Mouse (Mus musculus) activated CD4-positive, CD25-positive, alpha-beta regulatory T cell, adult 4 months (primary cell): ENCODE measurements around the gene Chka. TPM values are rescaled to one million over a fixed set of nuclear protein-coding genes. Genes with fewer than 3 reads are reported as not detected.

Experiments
- ATAC-seq: one replicate; pipeline ENCODE4 v1.8.0; 2017
- polyA plus RNA-seq, 2 experiments: library from polyadenylated mRNA; unstranded; fragments of 100-300 nt; shearing (Covaris generic); gene quantifications; one replicate each; pipeline ENCODE4 v1.2.1; 2017

Chka gene
- 1 to 10 TPM; 3.0 to 3.2 TPM for polyA plus RNA-seq

DNA sequence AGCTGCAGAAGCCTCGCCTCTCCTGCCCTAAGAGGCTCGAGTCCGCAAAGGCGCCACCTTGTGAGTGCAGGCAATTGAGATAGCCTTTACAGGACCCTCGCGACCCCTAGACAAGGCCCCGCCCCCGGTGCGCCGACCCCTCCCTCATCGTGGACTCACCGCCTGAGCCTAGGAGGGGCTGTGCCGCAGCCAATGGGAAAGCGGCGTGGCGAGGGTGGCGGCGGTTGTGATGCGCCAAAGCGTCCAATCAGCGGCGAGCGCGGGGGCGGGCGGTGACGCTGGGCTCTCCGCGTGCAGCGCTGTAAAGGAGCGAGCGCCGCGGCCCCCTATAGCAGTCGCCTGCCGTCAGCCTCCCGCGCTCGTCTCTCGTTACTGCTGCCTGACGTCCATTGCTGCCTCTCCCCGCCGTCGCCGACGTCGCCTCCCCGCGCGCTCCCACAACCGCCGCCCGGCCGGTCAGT lies at the start of gene Chka:
TSS of gene Chka (plus strand) at position 272 of the 461 bp plus-strand sequence.
- peak; percentile 98 for ATAC-seq

DNA sequence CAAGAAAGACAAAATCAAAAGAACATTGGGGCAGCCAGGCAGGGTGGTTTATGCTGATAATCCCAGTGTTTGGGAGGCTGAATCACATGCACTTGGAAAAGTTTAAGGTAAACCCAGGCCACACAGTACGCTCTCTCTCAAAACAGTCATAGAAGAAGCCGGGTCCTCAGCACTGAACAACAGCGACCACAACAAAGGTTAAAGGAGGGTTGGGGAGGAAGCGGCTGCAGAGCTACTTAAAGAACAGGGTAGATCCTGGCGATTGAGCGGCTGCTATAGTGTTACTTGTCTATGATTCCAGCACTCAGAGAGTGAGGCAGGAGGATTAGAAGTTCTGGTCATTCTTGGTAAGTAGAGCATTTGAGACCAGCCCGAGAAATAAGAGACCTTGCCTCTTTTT lies 46.0 kb upstream of the Chka start:
- ATAC-seq, result peak; percentile 54

DNA sequence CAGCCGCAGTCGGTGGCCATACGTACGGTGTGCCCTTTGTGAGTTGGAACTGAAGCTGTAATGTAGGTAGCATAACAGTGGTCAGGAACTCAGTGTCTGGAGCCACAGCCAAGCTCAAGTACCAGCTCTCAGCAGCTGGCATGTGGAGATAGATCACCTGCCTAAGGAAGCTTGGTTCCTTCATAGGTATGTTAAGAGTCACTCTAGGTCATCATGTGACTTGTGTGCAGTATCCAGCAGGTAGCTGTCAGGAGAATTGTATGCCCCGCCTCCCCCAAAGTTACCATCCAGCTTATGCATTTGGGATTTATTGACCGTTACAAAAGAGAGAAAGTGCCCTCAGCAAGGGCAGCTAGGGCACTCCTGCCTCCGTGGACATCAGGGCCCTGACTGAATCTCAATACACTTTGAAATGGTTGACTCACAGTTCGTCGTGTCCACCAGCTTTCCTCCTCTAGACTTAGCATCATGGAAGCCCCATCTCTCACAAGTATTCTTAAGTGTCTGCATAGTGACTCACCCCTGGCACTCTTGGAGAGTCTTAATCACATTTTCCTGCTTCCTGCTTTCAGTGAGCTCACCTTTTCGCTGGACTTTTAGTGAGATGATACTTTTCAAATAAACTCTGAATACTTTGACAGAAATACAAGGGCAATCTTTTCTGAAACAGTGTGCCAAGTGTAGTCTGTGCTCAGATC lies 40.9 kb upstream of the Chka start:
- ATAC-seq, result no peak

DNA sequence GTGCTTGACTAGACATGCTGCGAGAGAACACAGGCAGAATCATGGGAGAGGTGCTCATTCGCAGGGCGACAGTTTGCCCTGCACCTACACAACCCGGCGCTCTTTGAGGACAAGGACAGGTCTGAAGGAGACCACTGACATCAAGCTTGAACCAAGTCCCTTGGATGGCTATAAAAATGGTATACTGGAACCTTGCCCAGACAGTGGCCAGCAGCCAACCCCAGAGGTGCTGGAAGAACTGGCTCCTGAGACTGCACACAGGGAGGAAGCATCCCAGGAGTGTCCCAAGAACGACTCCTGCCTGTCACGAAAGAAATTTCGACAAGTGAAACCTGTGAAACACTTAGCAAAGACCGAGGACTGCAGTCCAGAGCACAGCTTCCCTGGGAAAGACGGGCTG lies 37.1 kb upstream of the Chka start:
- no peak for ATAC-seq

DNA sequence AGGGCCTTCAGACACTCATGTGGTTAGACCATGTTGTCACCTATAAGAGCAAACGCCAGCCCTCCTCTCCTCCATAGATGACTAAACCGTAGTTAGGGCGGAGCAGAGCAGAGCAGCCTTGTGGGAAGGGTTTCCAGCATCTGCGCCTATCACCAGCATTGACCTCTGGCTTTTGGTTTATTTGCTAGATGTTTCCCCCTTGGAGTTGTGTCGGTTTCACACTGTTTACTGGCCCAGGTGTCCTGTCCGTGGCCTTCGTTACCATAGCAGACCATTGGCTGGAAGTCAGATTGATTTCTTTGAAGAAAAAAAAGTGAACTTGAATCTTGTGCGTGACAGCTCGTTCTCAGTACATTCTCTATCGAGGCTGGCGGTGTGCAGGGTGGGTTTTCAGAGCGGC lies 35.7 kb upstream of the Chka start:
- ATAC-seq, result no peak

DNA sequence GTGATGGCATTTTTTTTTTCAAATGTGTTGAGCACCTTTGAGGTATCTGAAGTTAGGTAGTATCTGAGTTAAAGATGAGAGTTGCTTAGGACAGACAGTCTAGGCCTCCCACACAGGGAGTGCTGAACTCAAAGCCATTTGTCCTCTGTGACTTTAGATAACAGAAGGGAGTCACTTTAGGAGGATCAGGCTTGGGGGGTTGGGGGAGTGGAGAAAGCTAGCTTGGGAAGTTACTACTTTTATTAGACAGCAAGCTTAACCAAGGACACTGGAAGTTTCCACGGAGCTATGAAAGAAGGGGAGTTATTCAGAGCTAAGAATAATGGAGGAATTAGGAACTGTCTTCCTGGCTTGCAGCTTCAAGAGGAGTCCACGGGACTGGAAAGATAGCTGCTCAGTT lies 32.5 kb upstream of the Chka start:
- ATAC-seq, result no peak

DNA sequence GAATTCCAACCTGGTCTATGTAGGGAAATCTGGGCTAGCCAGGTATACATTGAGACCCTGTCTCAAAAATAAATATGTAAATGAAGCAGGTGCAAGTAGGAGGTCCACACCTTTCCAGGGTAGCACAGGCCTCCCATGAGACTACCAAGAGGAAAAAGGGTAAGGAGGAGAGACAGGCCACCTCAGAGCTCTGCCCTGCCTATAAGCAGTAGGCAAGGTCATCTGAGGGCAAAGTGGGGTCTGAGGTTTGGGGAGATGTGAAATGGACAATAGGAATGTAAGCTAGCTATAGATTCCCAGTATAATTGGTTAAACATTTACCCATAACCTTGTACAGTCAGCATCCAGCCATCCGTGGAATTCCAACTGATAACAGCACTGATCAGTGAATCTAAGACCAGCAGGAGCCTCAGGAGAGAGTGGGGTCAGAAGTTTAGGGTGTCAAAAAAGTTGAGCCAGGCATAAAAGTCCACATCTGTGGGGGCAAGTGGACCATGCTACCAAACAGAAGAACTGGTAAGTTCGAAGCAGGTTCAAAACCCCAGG lies 31.6 kb upstream of the Chka start:
- no peak for ATAC-seq

DNA sequence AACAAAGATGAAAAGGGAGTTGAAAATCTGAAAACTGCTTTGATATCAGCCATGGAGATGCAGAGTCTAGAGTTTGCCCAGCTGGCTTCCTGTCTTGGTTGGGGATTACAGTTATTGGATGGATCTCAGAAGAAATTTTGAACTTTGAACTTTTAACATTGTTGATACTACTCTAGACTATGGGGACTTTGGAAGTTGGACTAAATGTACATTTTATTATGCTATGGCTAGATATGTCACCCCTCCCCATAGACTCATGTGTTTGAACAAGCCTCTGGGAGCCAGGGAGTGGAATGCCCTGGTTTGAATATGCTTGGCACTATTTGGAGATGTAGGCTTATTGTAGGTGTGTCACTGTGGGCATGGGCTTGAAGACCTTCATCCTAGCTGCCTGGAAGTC lies 26.5 kb upstream of the Chka start:
- no peak for ATAC-seq

DNA sequence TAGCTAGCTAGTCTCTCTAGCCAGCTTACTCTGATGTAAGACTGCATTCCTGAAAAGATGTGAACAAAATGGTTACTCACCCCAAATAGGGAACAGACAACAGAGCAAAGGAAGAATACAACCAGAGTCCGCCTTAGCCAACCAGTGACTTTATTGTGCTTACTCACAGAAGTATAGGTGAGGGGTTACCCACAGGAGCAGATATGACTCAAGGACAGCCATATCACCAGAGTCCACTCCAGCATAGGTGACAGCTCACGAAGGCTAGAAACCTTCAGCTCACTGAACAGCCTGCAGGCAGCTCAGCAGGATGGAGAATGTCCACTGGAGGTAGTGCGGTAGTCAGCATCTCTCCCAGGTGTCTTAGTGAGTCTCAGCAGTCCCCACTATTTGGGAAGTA lies 21.7 kb upstream of the Chka start:
- ATAC-seq, result no peak

DNA sequence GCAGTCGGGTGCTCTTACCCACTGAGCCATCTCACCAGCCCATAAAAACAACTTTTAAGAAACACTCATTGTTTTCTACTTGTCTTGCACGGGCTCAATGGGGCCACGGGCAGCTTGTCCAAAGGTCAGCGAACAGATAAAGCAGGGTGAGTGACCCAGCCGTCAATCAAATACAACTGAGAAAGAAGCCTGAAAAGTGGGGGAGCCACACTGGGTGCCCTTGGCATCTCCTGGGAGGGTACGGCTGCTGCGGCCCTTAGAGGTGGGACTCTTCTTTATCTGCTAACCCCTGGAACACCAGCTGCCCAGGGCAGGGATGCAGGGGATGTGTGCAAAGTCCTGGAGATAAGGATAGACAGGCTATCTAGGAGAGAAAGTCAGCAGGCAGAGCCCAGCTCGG lies 19.9 kb upstream of the Chka start:
- no peak for ATAC-seq

DNA sequence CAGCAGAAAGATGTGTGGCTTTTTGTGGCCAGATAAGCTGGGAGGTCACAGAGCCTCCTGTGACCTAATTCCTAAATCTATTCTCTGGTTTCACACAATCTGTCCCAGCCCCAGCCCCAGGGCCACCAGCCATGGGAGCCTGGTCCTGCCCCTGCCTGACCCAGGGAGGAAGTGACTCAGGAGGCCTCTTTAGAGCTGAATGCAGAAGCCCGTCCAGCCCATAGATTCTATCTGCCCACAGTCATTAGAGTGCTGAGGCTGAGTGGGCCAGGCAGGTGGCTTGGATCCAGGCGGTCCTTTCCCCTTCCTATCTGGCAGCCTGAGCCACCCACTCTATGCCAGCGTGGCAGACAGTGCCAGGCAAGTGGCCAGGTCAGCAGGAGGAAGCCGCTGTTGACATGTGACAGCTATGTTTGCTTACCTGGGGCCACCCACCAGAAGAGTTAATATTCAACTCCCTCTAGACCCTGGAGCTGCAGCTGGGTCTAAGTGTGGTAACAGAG lies 18.7 kb upstream of the Chka start:
- no peak for ATAC-seq

DNA sequence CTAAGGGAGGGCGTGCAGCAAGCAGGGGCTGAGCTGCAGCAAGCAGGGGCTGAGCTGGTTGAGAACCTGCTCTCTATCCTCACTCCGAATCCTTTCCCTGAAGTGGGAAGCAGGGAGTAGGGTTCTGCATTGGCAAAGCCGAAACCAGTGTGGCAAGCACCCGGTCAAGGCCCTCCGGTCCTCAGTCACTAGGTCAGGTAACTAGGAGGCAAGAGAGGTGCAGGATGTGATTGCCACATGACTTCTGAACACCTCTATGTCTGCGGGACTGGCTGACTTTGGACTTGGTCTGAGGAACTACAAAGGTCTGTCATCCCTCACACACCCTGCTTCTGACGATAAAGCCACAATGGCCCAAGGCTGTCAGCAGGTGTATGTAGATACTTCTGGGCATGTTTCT lies 17.3 kb upstream of the Chka start:
- ATAC-seq, result no peak

DNA sequence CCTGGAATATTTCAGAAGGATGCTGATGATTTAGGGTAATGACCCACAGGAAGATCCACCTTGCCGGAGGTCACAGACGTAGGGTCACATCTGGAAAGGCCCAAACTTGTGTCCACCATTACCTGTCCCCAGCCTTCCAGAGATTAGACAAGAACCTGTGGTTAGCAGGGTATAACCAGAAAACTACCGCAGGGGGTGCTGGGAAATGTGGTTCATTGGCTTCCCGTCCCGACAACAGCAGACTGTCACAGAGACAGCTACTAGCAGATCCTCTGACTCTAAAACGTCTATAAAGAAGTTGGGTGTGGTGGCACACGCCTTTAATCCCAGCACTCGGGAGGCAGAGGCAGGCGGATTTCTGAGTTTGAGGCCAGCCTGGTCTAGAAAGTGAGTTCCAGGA lies 14.8 kb upstream of the Chka start:
- no peak for ATAC-seq

DNA sequence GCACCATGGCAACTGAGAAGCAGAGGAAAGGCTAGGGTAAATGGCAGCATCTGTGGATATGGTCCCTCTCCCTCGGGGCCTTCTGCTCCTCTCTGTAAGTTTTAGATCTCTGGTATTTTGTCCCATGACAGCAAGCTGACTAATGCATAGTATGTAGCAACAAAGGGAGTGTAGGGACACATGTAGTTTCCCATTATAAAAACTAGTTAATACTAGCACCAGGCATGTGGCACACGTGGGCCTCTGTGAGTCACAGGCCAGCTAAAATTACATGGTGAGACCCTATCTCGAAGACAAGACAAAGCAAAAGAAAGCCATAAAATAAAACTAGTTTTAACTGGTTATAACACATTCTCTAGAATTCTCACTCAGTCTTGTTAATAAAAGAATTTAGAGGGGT lies 12.6 kb upstream of the Chka start:
- no peak for ATAC-seq

DNA sequence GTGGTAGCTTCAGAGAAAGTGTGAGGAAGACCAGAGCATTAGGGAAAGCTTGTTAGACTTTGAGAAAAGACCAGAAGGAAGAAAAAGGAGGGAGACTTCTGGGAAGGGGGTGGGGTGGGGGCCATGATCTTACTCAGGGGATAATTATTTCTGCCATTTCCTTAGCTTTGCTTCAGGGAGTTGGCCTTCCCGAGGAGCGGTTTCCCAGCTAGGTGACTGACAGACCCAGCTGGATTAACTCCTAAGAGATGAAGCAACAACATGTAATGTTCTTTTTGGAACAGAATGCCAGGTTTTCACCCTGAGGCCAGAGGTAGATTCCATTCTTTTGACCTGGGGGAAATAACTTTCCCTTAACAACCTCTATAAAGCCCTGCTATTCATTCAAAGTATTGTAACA lies 11.9 kb upstream of the Chka start:
- no peak for ATAC-seq

DNA sequence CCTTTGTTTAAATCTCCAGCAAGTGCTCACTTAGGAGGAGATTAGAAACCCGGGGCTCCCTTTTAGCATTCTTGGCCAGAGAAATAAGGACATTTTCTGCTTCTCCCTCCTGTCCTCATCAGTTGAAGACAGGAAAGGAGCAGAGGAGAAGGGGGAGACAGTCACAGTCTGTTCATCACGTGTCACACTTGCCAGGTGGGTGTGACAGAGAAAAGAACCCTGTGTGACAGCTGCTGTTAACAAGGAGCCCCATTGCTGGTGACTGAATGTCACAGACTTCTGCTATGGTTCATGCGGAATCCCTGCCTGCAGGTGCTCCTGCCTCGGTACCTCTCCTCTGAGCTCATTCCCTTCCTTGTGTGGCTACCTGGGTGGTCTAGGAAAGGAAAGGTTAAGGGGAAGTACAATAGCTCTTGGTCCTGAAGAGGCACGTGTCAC lies 11.3 kb upstream of the Chka start:
- no peak for ATAC-seq

DNA sequence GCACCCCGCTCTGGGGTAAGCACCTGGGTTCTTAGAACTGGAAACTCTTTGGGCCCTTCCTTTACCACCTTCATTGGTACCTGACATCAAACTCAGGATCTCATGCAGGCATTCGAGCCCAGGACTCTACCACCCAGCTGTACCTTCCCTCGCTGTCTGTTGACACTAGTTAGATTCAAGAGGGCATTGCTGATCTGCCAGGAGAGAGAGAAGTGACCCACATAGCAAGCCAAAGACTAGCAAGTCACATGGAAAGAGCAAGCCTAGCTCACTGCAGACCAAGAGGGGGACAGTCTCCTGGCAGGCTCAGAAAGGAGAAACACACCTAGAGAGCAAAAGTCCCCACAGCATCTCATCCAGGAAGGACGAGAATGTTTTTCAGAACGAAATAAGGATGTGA lies 10.9 kb upstream of the Chka start:
- no peak for ATAC-seq

DNA sequence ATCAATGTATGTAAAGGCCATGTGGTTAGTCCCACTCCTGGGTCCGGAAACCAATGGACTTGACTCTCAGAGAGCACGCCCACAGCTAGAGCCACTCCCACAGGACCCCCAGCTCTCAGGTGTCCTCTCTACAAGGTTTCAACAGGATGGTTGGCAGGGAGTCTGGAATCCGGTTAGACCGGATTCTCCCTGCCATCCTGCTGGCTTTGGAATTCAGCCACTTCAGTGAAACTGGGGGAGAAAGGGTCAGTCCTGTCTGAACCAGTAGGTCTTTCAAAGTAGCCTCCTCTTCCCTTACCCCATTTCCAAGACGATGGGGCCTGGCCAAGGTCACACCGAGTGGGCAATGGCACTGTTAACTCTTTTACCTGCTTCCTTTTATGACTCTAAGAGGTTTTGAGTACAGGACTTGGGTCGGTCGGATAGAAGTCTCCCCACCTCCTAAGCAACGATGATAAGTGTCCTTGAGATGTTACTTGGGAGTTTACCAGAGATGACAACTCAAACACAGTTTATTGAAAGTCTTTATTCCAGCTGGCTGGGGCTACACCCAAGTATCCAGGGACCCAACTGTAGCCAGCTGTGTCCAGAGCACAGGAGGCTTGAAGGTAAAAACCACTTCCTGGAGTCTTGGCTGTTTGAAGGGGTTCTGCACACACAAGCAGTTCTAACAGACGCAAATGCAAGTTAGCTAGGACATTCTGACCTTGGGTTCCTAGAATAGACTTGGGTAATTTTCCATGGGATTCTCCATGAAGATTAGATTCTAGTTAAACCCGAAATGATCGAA lies 9.0 kb upstream of the Chka start:
- ATAC-seq, result no peak

DNA sequence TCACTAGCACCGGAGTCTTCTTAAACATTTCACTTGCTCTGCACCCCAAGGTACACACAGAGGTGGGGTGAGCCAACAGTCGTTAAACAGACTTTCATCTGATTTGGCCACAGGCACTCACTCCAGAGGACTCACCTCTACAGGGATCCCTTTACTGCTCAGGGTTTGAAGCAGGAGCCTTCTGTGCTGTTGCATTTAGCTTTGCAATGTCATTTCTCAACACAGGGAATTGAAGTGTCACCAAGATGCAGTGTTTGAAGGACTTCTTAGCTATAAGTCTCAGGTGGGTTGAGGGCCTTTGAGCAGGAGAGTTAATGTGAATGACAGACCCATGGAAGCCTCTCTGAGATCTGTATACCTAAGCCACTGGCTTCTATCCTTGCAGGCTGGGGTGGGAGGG lies 7.9 kb upstream of the Chka start:
- ATAC-seq, result no peak

DNA sequence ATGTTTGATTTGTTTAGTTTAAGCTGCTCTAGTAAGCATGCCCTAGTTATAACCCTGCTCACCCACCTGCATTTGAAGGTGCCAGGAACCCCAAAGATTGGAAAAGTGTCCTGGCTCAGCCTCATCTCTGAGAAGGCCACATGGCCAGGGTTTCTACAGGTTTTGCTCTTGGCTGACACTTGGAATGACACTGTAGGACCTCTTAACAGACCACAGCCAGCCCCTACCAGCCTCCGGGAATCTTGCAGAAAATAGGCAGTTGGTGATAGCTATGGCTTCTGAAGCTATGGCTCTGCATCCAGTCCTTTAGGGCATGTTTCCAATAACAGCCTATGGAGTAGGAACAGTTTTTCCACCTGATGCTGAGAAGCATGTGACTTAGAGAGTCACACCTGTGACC lies 6.7 kb upstream of the Chka start:
- ATAC-seq, result no peak

DNA sequence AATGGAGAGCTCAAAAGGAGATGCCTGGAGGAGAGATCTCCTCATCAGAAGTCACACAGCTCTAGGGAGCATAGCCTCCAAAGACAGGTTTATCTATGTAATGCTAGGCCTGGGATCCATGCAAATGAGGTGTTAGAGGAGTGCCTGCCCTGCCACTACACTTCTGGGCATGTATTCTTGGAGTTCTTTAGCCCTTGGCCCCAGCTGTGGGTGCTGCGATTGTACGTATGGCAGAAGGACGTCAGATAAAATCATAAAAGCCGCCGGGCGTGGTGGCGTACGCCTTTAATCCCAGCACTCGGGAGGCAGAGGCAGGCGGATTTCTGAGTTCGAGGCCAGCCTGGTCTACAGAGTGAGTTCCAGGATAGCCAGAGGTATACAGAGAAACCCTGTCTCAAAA lies 6.2 kb upstream of the Chka start:
- no peak for ATAC-seq

DNA sequence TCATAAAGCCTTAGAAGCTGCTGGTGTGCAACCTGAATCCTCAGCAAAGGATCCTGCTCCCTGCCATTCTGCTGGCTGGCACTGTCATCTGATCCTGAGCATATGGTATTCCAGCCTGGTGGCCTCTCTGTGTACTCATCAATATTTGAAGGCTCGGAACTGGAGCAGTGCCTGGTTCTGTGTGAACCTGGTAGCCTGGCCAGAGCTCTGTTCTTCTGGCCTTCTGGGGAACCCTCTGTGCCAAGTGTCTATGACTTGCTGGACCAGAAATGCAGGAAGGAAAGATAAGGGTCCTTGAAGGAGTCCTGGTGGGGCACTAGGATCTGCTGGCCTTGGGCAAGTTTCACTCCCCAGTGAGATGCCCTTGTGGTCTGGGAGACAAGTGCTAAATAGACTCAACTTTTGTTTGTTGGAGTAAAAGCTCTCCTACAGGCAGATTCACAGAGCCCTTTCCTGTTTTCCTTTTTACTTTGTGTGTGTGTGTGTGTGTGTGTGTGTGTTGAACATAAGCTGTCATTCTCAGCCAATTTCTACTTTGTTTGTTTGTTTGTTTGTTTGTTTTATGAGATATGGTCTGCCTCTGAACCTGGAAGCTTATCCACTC lies 5.7 kb upstream of the Chka start:
- no peak for ATAC-seq
